Mouse (Mus musculus) heart, postnatal 0 days (tissue): ENCODE measurements around the gene Clec1a.

ENCODE experiments used
- CTCF ChIP-seq: IDR thresholded peaks from 2 replicates; pipeline ENCODE4 v1.5.1; 2016; ENCODE audit warnings: antibody characterized with exemption, control low read depth, low read depth
- EP300 ChIP-seq: IDR thresholded peaks from 2 replicates; pipeline ENCODE4 v1.6.1; 2016; ENCODE audit warnings: antibody characterized with exemption, low read depth

DNA sequence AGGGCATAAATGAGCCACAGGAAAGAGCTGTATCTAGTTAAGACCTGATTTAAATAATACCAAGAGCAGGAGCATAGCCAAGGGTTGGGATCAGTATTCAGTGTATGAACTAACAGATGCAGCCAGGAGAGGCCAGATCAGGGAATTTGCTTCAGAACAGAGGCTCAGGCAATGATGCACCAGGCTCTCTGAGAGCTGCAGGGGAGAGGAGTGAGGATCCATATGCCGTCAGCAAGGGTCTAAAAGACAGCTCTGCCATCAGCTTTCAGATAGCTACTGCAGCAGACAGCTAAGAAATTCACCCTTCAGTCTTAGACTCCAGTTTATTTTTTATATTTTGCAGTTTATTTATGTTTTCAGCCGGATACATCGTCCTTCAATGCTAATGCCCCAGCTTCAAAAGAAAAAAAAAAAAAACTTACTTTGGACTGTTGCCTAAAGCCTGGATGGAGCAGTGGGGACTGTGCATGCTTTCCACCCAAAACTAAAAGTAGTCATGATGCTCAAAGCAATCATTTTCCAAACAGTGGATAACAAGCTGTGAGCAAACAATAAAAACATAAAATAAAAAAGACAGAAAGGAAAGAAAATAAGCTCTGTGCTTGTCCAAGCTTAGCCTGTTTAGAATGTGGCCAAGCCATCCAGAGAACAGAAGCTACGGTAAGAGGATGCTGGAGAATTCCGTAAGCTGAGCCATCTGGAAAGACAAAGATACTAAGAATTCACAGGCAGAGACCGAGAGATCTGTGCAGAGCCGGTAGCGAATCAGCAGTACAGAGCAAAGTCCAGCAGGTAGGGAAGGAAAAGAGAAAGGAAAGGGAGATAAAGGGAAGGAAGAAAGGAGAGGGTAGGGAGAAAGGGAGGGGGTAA, 28.5 kb upstream of the Clec1a start:
- TF ChIP-seq CTCF (no peak), EP300 (no peak)
